Mouse (Mus musculus) E14TG2a.4 (cell line): ENCODE data around the gene Elp5.

Experiments
- CTCF ChIP-seq: conservative IDR thresholded peaks from 2 replicates; pipeline ENCODE4 v1.5.1; 2014; ENCODE audit warnings: low read length
- POU5F1 ChIP-seq: IDR thresholded peaks from 2 replicates; pipeline ENCODE4 v1.6.1; 2014; ENCODE audit warnings: low read length, borderline replicate concordance

DNA sequence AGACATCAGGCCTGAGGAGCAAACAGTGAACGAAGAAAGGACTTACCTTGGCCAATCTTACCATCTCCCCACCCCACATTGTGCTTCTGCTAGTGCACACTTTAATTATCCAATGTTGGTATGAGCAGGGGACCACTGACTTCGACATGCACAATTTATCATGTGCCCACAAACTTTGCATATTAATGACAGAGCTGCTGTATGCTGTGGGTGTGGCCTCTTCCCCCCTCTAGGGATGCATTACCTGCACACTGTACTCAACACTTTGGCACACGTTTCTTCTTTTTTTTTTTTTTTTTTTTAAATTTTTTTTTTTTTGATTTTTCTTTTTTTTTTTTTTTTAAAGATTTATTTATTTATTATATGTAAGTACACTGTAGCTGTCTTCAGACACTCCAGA lies 11.5 kb downstream of the Elp5 start:
- TF ChIP-seq CTCF (no peak), POU5F1 (no peak)
